Mouse (Mus musculus) limb, embryonic 14.5 days (tissue): ENCODE measurements around the gene Plac8. TPM values are rescaled to one million over a fixed set of nuclear protein-coding genes. Genes with fewer than 3 reads are reported as not detected.

Source experiments
- ATAC-seq: fragments of 200-750 bp; cut with Nextera tagmentation; 2 replicates; pipeline ENCODE4 v1.8.0; 2017; ENCODE audit warnings: low read depth, moderate number of reproducible peaks, moderate TSS enrichment; ENCODE audit not compliant: low FRiP score
- DNase-seq: peaks from one replicate; pipeline ENCODE4 v3.0.0-alpha.2; 2015; ENCODE audit warnings: low spot score
- H3K27ac ChIP-seq: fragments of 300-500 bp; sonication (generic); replicated peaks from 2 replicates; pipeline ENCODE4 v1.5.1; 2014; ENCODE audit warnings: low read depth, mild to moderate bottlenecking, low read length, moderate library complexity, mixed read lengths
- H3K27me3 ChIP-seq: fragments of 300-500 bp; sonication (generic); 2 replicates; pipeline ENCODE4 v1.6.1; 2014; ENCODE audit warnings: low read length, mixed read lengths; ENCODE audit not compliant: control insufficient read depth, insufficient read depth
- H3K36me3 ChIP-seq: fragments of 300-500 bp; sonication (generic); 2 replicates; pipeline ENCODE4 v1.6.1; 2014; ENCODE audit warnings: mild to moderate bottlenecking, low read length, moderate library complexity, mixed read lengths; ENCODE audit not compliant: control insufficient read depth, insufficient read depth
- H3K4me1 ChIP-seq: fragments of 300-500 bp; sonication (generic); 2 replicates; pipeline ENCODE4 v1.6.1; 2014; ENCODE audit warnings: antibody characterized with exemption, low read length, mixed read lengths; ENCODE audit not compliant: control insufficient read depth, insufficient read depth
- H3K4me2 ChIP-seq: fragments of 300-500 bp; sonication (generic); replicated peaks from 2 replicates; pipeline ENCODE4 v1.6.1; 2014; ENCODE audit warnings: low read depth, mild to moderate bottlenecking, low read length, moderate library complexity; ENCODE audit not compliant: severe bottlenecking
- H3K4me3 ChIP-seq: fragments of 300-500 bp; sonication (generic); replicated peaks from 2 replicates; pipeline ENCODE4 v1.5.1; 2014; ENCODE audit warnings: low read length
- H3K9ac ChIP-seq: fragments of 300-500 bp; sonication (generic); 2 replicates; pipeline ENCODE4 v1.6.1; 2014; ENCODE audit warnings: mild to moderate bottlenecking, low read depth, low read length, moderate library complexity; ENCODE audit not compliant: severe bottlenecking
- H3K9me3 ChIP-seq: fragments of 300-500 bp; sonication (generic); 2 replicates; pipeline ENCODE4 v1.6.1; 2016; ENCODE audit warnings: low read length; ENCODE audit not compliant: control insufficient read depth
- POLR2A ChIP-seq: fragments of 200-500 bp; IDR thresholded peaks from 2 replicates; pipeline ENCODE4 v1.8.0; 2012; ENCODE audit warnings: inconsistent platforms, mild to moderate bottlenecking, moderate library complexity, borderline replicate concordance; ENCODE audit not compliant: insufficient read depth, insufficient read length; ENCODE audit errors: extremely low read depth
- WGBS: fragments of 180-500 bp; shearing (Covaris S2); extraction: QIAGEN DNeasy Blood & Tissue Kit; methylation state at CpG from one replicate; pipeline ENCODE4 v1.1.7; 2014; 5-methylcytosine and 5-hydroxymethylcytosine counted together
- polyA plus RNA-seq, 2 experiments: library from polyadenylated mRNA; depleted of rRNA in 1 of 2; stranded (reverse) in 1 of 2; unstranded in 1 of 2; fragments of >200 nt; fragmentation: Nextera tagmentation in 1 of 2; extraction: Ambion mirVana in 1 of 2; gene quantifications; 2 replicates each; pipeline versions ENCODE4 v1.2.1 to v1.2.3; 2012 to 2014

The Plac8 gene
- polyA plus RNA-seq, 2 experiments, result 5.4 to 8.1 TPM

DNA sequence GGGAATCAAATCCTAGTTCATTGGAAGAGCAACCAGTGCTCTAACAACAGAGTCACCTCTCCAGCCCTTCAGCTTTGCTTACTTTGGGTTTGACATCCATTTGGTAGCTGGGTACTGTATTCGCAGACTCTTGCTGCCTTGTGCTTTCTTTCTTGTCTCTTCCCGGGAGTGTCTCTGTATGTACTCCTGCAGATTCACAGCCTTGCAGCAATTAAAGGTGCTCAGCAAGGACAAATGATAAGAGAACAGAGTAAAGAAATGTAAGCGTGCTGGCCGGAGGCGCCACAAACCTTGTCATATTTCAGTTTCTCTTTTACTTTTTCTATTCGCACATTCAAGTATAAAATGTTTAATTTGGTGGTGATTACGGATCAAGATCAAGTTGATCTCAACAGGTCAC lies 15.1 kb upstream of the Plac8 start:
- no peaks in the 10 kb centered on the region for H3K27me3 ChIP-seq
- 90% methylated on average over 7 of the region's 7 CpGs for WGBS
- no peak for ATAC-seq
- H3K4me1 ChIP-seq, result no peaks in the 10 kb centered on the region
- H3K4me2 ChIP-seq, result no peak overlapping the region
- no peak overlapping the region for H3K4me3 ChIP-seq
- no peak overlapping the region for H3K27ac ChIP-seq
- no peaks in the 10 kb centered on the region for H3K36me3 ChIP-seq
- TF ChIP-seq POLR2A, result no peak
- H3K9me3 ChIP-seq, result no peaks in the 10 kb centered on the region
- H3K9ac ChIP-seq, result no peak overlapping the region
- no peak for DNase-seq

GRCm38 (mm10) chr5:100585657-100586056 lies 13.6 kb upstream of the Plac8 start:
- no peak for ATAC-seq
- Histone ChIP-seq H3K4me2 (no peak overlapping the region), H3K4me1 (no peaks in the 10 kb centered on the region), H3K36me3 (no peaks in the 10 kb centered on the region), H3K9ac (no peak overlapping the region), H3K4me3 (no peak overlapping the region), H3K27ac (no peak overlapping the region), H3K27me3 (no peaks in the 10 kb centered on the region), H3K9me3 (no peaks in the 10 kb centered on the region)
- no peak for DNase-seq
- 96% methylated on average over 3 of the region's 3 CpGs for WGBS
- no peak for TF ChIP-seq POLR2A

GRCm38 (mm10) chr5:100585206-100585644 lies 13.2 kb upstream of the Plac8 start:
- DNase-seq, result no peak
- H3K36me3 ChIP-seq, result no peaks in the 10 kb centered on the region
- H3K9me3 ChIP-seq, result no peaks in the 10 kb centered on the region
- no peaks in the 10 kb centered on the region for H3K4me1 ChIP-seq
- 84% methylated on average over 8 of the region's 8 CpGs for WGBS
- H3K9ac ChIP-seq, result no peak overlapping the region
- no peaks in the 10 kb centered on the region for H3K27me3 ChIP-seq
- ATAC-seq, result no peak
- H3K27ac ChIP-seq, result no peak overlapping the region
- no peak for TF ChIP-seq POLR2A
- H3K4me2 ChIP-seq, result no peak overlapping the region
- H3K4me3 ChIP-seq, result no peak overlapping the region

DNA sequence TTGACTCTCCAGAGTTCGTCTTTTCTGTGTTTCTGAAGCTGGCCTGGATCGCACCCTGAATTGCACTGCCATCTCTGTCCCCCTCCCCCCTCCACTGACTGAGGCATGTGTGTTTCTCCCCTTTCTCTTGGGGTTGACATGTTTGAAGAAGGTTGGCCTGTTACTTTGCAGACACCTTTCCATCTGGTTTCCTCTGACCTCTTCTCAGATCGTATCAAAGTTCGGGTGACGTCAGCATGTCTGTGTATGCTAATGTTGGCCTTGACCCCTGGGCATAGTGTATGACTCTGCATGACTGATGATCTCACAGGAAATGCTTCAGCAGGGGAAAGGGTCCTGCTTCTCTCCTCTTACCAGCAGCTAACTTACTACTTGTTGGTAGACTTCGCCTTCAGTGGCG lies 11.0 kb upstream of the Plac8 start:
- 90% methylated on average over 7 of the region's 7 CpGs for WGBS
- ATAC-seq, result no peak
- Histone ChIP-seq H3K27me3 (no peaks in the 10 kb centered on the region), H3K4me3 (no peak overlapping the region), H3K9ac (no peak overlapping the region), H3K27ac (no peak overlapping the region), H3K4me2 (no peak overlapping the region), H3K9me3 (no peaks in the 10 kb centered on the region), H3K4me1 (no peaks in the 10 kb centered on the region), H3K36me3 (no peaks in the 10 kb centered on the region)
- TF ChIP-seq POLR2A, result no peak
- no peak for DNase-seq

DNA sequence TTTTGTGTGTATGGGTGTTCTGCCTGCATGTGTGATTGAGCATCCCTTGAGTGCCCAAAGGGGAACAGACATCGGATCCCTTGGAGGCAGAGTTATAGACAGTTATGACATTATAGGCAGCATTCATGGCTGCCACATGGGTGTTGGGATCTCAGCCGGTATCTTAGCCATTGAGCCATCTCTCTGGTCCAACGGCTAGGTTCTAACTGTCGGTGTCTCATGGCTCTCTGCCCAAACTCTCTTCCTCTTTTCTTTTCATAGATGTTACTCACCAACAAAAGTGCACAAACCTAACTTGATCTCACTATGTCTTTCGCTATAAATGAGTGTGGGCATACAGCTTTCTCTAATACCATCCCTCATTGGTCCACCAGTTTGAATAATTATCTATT lies 10.4 kb upstream of the Plac8 start:
- Histone ChIP-seq H3K4me3 (no peak overlapping the region), H3K9ac (no peak overlapping the region), H3K27me3 (no peaks in the 10 kb centered on the region), H3K4me2 (no peak overlapping the region), H3K4me1 (no peaks in the 10 kb centered on the region), H3K27ac (no peak overlapping the region), H3K36me3 (no peaks in the 10 kb centered on the region), H3K9me3 (no peaks in the 10 kb centered on the region)
- no peak for ATAC-seq
- TF ChIP-seq POLR2A, result no peak
- no peak for DNase-seq
- WGBS, result 93% methylated on average over 5 of the region's 5 CpGs
